Mouse (Mus musculus) ovary, postnatal 10 days (tissue): ENCODE results near the gene Gpr182.

Experiments used
- DNase-seq: peaks from one replicate; pipeline ENCODE4 v3.0.0; 2022; ENCODE audit warnings: low spot score

The Gpr182 gene

DNA sequence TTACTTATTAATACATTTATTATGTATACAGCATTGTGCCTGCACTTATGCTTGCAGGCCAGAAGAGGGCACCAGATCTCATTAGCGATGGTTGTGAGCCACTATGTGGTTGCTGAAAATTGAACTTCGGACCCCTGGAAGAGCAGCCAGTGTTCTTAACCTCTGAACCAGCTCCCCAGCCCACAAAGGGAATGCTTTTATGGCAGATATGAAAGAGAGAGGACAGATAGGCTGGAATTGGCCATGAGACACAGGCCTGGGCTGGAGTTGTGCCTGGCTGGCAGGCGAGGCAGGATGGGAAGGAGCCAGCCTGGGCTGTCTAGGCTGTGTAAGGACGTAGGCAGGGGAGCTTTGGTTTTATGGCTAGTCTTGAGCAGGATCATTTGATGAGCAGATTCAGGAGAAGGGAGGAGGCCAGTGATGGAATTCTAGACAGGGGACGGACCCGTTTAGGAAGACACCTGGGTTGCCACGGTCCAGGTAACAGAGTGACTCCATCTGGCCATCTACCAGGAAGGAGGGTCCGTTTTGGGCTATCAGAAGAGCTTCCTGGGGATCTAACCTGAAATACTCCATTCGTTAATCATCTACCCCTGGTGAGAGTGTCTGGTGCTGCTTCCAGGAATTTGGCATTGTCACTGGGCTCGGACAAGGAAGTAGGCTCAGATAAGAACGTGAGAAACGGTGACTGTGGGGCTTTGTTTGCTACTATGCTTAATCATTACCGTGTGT lies 13.2 kb downstream of the Gpr182 start:
- no peak for DNase-seq

DNA sequence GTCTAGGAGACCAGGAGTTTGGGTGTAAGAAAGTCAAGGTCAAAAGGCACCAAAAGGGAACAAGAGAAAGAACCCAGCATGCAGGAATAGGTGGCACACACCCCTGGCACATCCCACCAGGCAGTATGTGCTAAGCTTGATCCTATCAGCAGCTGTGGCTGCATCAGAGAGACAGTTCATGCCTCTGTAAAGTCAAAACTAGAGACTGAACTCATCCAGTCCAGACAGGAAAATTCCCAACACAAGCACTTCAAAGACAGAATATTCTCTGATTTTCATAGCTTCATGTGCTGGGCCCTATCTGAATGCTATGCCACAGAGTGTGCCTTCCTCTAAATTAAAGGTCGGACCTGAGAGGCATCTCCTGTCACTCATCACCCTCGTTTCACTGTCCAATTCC lies 14.0 kb downstream of the Gpr182 start:
- DNase-seq: no peak

DNA sequence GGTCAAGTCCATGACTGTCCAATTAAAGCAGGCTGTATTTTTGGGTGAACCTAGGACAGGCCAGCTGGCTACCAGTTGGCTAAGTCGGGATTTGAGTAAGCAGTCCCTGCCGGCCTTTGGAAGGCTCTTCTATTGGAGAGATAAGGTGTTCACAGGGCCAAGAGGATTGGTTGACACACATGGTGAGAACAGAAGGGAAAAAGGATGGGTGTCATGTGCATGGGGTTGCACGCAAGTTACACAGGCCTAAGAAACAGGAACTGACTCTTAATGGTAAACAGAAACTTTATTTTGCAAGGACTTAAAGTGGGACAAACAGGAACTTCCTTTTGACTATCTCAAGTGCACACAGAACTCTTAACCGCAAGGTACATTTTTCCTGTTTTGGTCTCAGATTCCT lies 14.6 kb downstream of the Gpr182 start:
- no peak for DNase-seq

DNA sequence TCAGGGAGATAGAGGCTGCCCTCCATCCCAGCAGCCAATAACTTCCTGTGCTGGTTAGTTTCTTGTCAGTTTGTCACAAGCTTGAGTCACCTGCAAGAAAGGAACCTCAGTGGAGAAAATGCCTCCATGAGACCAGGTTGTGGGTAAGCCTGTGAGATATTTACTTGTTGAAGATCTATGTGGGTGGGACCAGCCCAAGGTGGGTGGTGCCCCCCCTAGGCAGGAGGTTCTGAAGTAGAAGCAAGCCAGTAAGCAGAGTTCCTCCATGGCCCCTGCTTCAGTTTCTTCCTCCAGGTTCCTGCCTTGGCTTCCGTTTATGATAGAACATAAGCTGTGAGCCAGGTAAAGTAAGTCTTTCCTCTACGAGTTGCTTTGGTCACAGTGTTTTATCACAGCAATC lies 15.3 kb downstream of the Gpr182 start:
- DNase-seq: no peak

DNA sequence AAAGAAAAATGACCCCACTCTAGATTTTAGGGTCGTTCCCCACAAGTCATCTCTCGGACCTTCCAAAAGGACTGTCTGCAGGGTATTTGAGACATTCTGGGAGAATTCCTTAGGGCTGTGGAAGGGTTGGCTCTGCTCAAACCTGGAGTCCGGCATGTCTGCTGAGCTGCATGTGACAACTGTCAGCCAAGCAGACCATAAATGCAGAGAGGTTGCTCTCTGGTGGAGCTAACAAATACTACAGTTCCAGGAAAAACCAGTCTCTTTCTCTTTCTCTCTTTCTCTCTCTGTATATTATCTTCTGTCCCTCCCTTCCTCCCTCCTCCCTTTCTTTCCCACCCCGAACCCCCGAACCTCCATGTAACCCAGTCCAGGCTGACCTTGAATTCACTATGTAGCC lies 17.1 kb downstream of the Gpr182 start:
- DNase-seq: no peak

DNA sequence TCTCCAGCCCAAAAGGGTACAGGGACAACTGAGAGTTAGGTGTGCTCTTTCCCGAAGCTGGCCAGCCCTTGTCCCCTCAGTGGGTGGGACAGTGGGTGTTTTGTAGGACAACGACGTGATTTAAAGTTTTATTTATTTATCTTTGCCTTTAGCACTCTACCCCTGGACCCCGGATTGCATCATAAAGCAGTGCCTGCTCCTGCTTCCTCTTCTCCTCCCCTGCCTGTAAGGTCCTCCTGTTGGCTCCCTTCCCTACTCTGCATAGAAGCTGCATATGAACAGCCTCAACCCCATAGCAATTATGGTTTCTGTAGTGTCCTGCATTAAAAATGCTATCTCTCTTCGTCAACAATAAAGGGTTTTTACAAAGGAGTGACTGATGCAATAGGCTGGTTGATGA lies 20.1 kb downstream of the Gpr182 start:
- DNase-seq: no peak

DNA sequence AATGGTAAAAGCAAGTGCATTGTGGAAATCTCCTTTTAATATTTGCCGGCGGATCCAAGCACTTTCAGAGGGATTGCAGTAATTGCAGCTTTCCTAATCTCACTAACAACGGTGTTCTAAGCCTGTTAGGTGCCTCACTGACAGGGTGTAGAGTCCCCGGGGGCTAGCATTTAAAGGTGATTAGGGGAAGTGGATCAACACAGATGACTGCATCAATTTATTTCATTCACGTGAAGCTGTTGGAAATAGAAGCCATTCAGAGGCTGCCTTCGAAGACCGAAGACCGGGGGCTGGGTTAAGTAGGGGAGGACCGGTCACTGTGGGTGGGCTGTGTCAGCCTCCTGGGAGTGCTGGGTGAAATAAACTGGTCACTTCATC lies 20.6 kb downstream of the Gpr182 start:
- no peak for DNase-seq

DNA sequence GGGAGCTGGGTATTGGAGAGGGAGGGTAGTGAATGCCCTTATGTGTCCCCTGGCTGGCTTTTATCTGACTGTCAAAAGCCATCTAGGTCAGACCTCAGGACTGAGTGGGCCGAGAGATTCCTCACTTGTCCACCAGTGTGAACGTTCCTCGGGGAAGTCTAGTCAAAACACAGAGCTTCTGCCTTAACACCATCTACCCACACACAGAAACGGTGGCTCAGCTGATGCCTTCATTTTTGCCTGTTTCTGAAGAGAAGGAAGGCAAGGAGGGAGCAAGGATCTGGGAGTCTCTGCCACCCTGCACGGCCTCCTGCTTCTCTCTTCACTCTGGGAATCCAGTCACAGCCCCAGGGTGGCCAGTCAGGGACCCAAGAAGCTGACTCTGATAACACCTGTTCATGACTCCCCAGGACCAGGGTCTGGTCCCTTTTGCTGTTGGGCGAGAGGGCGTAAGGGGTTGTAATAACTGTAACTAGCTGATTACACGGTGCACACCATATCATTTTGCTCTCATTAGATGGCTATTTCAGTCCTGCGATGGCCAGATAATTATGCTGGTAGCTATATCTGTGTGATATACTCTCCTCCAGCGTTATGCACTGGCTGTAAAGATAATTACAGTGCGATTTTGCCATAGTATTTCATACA lies 21.1 kb downstream of the Gpr182 start:
- DNase-seq: no peak

DNA sequence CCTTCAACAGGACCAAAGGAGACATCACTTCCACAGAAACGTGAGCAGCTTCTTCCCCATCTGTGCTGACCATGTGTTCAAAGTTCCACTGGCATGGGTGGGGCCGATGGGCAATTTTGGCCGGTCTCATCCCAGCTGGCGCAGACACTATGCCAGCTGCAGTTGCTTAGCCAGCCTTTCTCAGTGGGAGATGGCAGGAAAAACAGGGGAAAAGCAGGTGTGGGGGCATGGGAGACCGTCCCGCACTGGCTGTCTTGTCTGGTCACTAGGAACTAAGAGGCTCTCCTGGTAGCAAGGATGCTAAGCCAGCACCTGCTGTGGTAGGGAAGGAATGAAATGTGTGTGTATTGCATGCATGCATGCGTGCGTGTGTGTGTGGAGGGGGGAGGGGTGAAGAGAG lies 23.1 kb downstream of the Gpr182 start:
- no peak for DNase-seq

DNA sequence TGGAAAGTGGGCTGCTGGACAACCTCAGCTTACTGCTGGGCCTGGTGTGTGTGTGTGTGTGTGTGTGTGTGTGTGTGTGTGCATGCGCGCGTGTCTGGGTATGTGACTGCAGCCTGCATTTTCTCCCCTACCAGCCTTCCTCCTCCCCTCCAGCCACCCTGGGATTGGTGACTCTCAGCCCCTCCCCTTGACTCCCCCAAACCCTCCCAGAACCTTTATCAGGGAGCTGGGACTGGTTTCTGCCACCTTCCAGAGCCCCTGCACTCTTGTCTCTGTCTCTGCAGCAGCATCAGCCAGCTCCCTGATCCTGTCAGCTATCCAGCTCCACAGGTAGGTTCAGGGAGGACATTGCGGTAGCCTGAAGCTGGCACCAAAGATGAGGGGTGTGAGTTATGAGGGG lies 26.4 kb downstream of the Gpr182 start:
- no peak for DNase-seq

DNA sequence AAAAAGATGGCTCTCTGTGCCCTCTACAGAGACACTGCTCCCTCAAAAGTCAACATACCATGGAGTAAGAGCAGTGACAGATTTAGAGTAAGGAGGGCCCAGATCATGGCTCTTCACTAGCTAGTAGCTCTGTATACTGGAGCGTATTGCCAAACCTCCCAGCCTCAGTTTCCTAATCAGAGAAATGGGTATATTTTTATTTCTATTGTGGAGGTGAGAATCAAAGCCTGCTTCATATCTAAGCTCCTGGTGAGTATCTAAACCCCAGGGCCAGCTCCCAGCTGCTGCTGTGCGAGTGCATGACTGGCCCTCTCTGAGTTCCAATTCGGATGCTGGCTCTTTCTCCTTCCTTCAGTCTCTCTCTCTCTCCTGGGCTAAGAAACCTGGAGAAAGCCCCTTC lies 27.4 kb downstream of the Gpr182 start, which contains the start of gene Tac2:
Tac2 (plus strand) TSS at position 301 of the 400 bp plus-strand sequence.
- no peak for DNase-seq

DNA sequence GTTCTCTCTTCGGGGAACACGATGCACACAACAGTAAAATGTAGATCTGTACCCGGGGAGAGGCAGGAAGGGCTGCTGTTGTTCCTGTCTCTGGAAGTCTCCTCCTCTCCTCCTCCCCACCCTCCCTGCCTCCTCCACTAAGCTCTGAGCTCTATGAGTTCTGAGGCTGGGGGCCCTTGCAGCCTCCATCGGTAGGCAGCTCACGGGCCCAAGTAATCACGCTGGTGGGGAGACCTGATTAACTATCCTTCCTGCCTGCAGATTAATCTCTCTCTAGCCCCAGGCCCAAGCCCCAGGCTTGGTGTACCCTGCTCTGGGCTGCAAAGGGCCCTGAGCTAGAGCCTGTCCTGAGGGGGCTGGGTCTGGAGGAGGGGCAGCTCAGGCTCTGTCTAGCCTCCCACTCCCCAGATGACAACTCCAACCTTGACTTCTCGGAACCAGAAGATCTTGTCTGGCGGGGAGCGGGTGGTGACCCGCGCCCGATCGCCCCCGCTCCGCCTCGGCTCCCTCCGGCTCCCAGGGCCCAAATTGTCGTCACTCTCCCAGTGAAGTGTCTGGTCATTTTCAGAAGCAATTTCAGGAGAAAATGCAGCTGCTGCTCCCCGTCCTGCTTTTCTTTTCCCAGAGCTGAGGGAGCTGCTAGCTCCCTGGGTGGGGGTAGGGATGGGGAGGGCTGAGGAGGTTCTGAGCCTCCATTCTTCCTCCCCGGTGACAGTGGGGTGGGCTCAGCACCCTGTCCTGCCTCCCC lies 29.7 kb downstream of the Gpr182 start:
- no peak for DNase-seq

DNA sequence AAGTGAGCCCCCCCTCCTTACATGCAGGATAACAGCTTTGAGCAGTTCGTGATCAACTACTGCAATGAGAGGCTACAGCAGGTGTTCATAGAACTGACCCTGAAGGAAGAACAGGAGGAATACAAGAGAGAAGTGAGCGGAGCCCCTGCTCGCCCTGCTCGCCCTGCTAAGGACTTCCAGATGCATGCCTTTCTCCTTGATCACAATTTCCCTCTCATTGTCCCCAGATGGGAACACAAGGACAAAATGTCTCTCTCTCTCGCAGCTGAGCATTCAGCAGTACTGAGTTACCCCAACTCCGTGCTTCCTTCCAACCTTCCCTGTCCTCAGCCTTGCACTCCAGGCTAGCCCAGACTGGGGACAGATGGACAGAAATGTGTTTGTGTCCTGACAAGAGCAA lies 38.8 kb downstream of the Gpr182 start:
- no peak for DNase-seq

DNA sequence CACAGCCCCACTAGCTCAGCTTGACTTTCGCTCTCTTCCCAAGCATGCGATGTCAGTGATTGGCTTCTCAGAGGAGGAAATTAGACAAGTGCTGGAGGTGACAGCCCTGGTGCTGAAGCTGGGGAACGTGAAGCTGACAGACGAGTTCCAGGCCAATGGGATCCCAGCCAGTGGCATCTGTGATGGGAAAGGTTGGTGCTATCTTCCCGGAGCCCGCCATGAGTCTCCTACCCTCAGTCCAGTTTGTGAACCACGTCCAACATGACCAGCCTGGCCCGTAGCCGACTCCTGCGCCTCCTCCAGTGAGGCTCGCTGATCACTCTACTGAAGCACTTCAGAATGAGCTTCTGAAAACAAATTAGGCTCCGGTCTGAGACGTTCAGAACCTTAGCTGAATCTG lies 41.2 kb downstream of the Gpr182 start:
- no peak for DNase-seq

DNA sequence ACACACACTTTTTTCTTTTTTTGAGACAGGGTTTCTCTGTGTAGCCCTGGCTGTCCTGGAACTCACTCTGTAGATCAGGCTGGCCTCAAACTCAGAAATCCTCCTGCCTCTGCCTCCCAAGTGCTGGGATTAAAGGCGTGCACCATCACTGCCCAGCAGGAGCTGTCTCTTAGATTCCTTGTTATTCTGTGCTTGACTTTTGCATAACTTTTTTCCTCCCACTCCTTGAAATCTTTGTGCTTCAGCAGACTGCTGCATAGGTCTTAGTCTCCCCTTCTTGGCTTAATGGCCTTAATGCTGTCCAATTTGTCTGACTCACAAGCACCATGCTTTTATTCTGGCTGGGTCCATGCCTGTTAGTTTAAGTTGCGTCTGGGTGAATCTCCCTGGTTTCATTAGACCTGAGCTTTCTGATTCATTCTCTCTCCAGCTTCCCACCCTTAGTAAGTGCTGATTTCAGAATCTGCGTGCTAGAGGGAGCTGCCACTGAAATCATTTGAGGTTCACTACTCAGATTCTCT lies 42.6 kb downstream of the Gpr182 start:
- no peak for DNase-seq

DNA sequence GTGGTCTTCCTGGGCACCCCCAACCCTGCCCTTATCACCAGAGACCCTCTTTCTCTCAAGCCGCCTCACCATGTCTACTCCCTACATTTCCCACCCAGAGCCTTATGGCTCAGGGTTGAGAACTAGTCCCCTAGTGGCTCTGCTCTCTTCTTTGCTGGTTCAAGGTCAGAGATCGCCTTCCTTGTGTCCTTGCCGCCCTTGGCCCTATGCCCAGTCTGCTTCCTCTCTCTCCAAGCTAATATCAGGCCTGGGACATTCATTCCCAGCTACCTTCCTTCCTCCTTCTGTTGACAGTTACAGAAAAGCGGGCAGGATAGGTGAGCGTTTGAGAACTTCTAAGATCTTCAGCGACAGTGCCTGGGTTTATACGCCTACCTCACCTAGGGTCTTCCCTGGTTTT lies 43.8 kb downstream of the Gpr182 start:
- no peak for DNase-seq

DNA sequence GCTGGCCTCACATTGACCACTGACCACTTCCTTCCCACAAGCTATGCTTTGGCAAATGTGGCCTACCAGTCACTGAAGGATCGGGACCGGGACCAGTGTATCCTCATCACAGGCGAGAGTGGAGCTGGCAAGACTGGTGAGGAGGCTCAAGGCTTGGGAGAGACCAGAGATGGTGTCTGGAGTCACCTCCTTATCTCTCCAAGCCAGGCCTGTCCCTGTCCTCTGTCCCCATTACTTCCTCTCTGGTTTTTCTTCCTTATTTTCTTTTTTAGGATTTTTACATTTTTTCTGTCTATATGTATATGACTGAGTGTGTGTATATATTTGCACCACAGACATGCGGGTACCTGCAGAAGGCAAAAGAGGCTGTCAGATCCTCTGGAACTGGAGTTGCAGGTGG lies 45.7 kb downstream of the Gpr182 start:
- no peak for DNase-seq

DNA sequence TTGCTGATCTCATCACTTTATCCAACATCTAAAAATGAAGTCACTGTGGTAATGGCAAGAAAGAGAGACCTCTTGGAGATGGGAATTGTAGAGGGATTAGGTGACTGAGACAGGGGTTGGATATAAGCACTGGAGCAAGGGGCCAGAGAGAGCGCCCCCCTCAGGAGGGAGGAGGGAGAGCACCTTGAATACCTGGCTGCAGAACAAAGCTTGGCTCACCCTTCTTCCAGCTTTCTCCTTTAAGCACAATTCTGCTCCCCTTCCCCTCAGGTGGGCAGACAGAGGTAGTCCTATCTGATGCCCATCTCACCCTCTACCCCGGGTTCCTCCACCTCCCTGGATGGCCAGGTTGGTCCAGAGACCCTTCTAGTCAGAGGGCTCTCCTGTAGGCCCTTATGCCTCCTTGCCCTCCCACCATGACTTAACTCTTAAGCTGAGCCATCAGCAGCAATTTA lies 46.7 kb downstream of the Gpr182 start, which contains the start of gene Myo1a:
Myo1a (plus strand) TSS at position 405 of the 455 bp plus-strand sequence.
- DNase-seq: no peak

DNA sequence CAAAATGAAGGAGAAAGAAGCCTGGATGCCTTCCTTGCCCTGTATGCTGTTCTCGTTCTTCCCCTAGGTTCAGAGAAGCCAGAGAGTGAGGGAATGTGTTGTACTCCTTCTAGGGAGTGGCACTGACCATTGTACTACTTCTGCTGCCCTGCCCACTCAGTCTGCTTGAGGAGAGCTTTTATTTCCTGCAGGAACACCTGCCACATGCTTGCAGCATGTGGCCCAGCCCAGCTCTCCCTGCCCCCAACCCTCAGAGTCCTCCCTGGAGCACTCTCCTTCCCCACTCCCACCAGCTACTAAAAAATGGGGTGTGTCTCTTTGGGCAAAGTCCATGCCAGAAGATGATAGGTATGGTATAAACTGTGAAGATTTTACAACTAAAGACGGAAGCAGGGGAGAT lies 47.2 kb downstream of the Gpr182 start:
- no peak for DNase-seq

DNA sequence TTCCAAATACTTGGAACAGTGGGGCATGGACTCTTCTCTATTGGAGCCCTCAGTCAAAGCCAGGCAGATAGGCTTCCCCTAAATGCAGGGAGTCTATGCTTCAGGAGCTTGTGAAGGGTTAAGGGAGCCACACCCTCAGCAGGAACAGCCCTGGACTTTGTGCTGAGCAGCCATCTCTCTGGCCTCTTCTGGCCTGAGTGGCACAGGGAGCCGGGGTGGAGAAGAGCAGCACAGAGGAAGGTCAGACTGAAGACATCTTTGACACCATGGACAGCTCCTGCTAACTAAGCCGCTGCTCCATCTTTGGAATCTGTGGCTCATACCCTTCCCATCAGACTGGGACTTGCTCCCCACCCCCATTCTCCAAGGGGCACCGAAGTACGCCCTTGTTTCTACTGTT lies 48.2 kb downstream of the Gpr182 start:
- DNase-seq: no peak

DNA sequence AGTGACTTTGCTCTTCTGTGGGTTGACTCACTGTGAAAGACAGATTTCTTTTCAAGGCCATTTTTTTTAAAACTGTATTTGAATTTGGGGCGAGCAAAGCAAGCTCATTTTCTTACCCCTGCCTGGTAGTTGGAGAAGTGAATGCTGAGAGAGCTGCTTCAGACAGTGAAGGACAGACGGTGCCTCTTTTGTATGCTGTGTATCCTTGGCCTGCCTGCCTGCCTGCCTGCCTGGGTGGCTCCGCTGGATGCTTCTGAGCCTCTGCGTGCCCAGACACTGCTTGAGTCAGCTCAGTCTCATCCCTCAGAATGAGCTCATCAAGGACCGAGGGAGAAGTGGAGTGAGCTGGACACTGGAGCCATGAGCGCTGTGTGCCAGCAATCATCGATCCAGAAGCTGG lies 52.6 kb downstream of the Gpr182 start:
- DNase-seq: no peak
